Mouse (Mus musculus) ovary, postnatal 36 days (tissue): ENCODE measurements around the gene Umodl1.

ENCODE experiments used
- DNase-seq: peaks from one replicate; pipeline ENCODE4 v3.0.0; 2022; ENCODE audit warnings: low spot score, mixed read lengths

Gene Umodl1

DNA sequence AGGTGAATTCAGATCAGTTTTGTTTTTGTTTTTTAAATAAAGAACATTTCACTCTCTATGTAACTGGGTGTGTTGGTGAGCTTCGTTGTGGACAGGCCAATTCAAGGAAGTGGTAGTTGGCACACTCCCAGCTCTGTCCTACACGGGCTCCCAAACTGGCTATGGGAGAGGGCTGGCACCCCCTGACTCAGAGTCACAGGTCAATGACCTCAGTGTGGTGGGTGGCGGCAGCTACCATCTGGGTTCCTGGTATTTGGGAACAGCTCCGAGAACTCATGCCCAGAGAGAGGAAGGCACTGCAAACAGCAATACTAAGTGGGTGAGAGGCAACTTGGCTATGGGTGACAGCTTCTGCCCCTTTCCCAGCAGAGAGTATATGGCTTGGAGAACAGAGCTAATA, 83.9 kb downstream of the Umodl1 start:
- peak; percentile 36 for DNase-seq

GRCm38 (mm10) chr17:31039626-31040025, 85.2 kb downstream of the Umodl1 start:
- DNase-seq = no peak

DNA sequence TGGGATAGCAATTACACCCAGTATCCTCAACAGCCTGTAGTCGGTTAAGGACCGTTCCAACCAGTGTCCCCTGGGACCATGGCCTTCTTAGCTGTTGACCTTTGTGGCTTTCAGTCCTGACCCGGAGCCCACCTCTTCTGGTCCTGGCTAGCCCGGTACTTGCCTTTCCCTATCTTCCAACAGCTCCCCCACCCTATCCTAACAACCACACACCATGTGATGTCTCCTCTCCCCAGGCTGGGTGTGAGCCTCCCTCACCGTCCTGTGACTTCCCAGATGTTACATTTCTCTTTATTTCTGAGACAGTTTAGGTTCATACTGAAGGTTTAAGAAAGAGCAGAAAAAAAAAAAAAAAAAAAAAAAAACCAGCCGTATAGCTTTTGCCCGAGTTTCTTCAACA, 86.0 kb downstream of the Umodl1 start:
- DNase-seq = no peak

DNA sequence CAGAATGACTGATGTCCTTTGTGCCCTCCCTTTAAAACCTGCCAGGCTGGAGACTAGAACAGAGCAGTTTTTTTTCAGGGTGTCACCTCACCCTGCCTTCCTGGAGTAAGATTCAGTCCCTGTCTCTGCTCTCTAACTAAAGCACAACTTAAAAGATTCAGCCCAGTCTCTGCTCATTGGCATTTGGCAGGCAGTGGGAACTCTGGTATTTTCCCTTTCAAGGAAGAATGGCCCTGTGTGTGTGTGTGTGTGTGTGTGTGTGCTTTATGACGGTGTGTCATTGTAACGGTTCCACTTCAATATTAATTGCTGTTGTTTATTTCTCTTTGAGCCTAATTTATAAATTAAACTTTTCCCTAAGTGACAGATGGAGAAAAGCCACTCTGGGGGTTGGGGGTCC, 88.3 kb downstream of the Umodl1 start:
- no peak for DNase-seq

DNA sequence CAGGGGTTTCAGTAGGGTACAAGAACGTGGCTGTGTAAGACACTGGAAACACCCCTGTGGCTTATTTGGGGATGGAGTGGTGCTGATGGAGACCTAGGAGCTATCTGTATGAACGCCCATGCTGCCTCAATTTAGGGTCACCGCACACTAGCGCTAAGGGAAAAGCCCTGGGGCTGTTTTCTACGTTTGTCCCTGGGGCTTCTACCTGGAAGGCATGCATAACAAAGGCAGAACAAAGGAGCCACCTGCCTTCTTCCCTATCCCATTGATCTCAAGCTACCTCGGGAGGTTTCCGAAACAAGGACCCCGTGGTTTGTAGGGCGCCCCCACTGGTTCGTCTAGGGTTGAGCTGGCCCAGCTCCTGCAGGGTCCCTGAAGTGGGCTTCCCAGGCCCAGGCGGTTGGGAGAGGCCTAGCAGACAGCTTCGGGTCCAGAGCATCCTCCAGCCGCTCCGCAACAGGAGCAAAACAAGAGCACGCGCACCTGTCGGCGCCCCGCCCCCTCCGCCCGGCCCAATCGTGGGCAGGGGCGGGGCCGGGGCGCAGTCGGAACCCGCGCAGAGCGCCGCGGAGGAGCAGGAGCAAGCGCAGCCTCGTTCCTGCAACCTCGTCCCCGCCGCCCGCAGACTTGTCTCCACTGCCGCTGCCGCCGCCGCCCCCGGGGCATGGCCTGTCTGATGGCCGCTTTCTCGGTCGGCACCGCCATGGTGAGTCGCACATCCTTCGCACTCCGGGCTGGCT, 102.9 kb downstream of the Umodl1 start, which contains the start of gene Abcg1:
TSS of gene Abcg1 (plus strand) at position 525 of the 740 bp plus-strand sequence.
- DNase-seq = peak; percentile 48

DNA sequence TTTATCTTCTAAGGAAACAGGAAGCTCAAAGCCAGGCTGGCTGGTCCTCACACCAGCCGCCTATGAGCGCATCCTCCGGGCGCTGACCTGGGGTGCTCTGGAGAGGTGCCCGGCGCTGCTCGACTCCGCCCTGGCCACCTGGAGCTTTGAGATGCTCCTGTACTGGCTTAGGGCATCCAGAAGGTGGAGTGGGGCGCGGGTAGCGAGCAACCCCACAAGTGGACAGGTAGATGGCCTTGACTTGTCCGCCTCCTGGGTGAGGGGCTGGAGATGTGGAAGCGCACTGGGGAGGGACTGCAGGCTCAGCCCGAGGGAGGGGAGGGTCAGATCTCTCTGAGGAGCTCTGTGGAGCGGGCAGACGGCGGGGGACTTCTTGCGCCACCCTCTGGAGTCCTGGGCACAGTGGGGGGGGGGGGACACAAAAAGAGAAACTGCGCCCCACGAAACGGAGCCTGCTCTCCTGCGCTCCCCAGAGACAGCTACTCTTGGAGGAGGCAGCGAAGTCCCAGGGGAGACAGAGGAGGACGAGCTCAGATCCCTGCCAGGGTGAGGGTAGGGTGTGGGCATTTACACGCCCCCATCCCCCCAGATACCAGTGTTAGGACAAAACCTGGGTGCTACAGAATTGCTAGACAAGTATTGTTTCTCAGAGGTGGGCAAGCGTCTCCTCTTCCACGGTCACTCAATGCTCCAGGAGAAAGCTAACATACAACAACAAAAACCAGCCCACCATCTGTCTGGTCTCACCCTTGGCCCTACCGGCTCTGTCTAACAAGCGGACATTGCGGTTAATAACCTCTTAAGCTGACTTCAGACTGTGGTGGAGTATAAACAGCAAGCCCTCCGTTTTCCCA, 103.7 kb downstream of the Umodl1 start:
- no peak for DNase-seq

DNA sequence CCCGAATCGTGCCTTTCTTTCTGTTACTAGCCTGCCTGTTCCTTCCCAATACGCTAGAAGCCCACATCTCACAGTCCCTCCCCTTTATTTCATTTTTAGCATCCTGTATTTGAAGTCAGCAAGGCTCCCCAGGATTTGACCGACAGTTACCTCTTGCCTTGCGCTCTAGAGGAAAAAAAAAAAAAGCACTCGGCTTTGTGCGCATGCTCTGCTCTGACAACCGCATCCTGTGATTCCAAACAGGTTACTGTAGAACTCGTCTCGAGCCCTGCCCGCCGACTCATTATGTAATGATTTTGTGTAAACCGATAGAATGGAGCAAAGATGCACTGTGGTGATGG, 104.3 kb downstream of the Umodl1 start:
- DNase-seq = no peak

DNA sequence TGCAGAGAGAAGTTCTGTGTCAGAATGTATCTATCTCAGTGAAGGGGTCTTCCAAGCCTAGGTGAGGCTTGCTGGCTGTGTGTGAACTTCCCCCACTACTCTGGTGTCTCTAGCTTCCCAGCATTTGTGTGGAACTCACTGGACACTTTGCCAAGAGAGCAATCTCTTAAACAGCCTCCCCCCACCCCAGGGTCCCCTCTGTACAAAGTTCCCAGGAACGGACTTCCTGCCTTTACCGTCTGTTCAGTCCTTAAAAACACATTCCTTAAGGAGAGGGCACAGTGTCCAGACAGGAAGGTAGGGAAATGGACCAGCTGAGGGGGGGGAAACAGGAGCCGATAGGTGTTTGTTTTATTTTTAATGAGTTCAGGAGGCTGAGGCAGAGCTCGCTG, 105.8 kb downstream of the Umodl1 start:
- no peak for DNase-seq
